Mouse (Mus musculus) layer of hippocampus, adult 2 months (tissue): ENCODE results near the gene Tln2. TPM values are rescaled to one million over a fixed set of nuclear protein-coding genes. Genes with fewer than 3 reads are reported as not detected.

Source experiments
- DNase-seq, 2 experiments: peaks; one replicate each; pipeline ENCODE4 v3.0.0; 2022; ENCODE audit warnings: low spot score in 2 of 2
- H3K27ac ChIP-seq: fragments of 200-600 bp; 2 replicates; pipeline ENCODE4 v1.8.1; 2022
- H3K4me3 ChIP-seq: fragments of 200-600 bp; 2 replicates; pipeline ENCODE4 v1.8.1; 2022; ENCODE audit warnings: mild to moderate bottlenecking
- CTCF ChIP-seq: fragments of 200-600 bp; conservative IDR thresholded peaks from 2 replicates; pipeline ENCODE4 v1.8.1; 2022; ENCODE audit warnings: antibody characterized with exemption, mild to moderate bottlenecking, moderate library complexity
- total RNA-seq, 2 experiments: library from RNA; stranded (reverse); gene quantifications; 2 replicates each; pipeline ENCODE4 v1.2.3; 2021

Tln2 gene
- total RNA-seq, 2 experiments from 2014 or later = 95.2 to 101 TPM

DNA sequence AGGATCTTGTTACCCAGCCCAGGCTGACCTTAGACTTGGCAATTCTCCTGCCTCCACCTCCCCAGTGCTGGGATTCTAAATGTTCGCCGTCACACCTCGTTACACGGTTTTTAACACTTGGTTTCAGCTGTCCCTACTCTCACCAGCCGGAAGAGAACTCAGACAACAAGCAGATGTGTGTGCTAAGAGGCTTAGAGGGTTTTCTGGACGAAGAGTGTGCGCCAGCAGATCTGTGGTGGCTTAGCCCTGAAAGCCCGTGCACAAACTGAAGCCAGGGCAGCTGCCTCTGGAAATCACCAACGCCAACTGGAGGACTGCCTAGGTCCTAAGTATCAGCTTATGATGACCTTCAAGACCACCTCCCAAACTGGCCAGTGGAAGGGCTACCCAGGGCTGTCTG lies 341.5 kb downstream of the Tln2 start:
- no peak overlapping the region for H3K4me3 ChIP-seq
- DNase-seq = no peak
- no peak overlapping the region for H3K27ac ChIP-seq
- TF ChIP-seq CTCF = no peak

GRCm38 (mm10) chr9:67214191-67214985 lies 345.1 kb downstream of the Tln2 start:
- Histone ChIP-seq H3K4me3 (no peak overlapping the region), H3K27ac (no peak overlapping the region)
- TF ChIP-seq CTCF = no peak
- no peak for DNase-seq

DNA sequence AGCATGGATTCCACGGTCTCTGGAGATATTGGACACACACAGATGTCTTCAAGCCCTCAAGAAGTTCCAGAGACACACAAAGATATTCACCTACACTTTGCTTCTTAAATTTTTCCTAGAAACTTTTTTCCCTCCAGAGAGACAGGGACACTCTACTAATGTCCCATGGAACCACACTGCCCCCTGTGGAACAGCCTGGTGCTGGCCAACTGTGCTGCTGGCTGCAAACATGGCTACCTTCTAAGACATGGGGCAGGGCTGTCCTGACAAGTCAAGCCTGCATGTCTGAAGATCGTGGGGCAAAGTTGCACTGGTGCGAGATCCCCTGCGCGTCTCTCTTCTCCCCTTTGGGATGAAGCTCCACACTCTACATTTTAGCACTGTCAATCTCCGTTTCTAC lies 346.2 kb downstream of the Tln2 start:
- no peak overlapping the region for H3K27ac ChIP-seq
- peak; percentile 63 to 76 for DNase-seq
- peak; percentile 92 for TF ChIP-seq CTCF
- H3K4me3 ChIP-seq = no peak overlapping the region

DNA sequence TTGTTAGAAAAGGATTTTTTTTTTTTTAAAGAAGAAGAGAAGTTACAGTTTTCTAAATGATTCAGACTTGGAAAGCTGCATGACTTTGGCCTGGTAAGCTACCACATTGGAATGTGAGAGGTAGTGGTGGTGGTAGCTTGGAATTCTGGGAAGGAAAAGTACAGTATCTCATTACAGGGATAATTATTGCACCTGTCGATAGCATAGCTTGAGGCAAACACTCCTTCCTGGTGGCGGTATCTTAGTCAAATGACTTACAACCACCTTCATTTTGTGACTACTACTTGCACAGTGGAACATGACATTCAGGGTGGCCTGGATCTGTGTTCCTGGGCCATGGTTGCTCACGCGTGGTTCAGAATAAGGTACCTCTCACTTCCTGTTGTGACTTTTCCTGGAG lies 348.3 kb downstream of the Tln2 start:
- no peak for DNase-seq
- no peak overlapping the region for H3K4me3 ChIP-seq
- H3K27ac ChIP-seq = no peak overlapping the region
- TF ChIP-seq CTCF = no peak

DNA sequence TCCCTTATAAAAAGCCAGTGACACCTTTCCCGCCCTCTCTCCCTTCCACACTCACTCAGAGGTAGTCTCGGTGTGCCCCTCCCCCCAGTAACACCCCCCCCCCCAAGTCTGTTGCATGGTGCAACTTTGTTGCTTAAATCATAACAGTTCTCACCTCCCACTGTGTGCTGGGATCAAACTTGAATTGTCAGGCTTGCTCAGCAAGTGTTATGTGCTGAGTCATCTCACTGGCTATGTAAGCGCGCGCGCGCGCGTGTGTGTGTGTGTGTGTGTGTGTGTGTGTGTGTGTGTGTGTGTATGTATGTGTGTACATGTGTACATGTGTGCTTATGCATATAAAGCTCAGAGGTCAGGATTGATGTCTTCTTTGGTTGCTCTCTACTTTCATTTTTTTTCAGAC lies 350.1 kb downstream of the Tln2 start:
- no peak for DNase-seq
- no peak overlapping the region for H3K27ac ChIP-seq
- TF ChIP-seq CTCF = no peak
- no peak overlapping the region for H3K4me3 ChIP-seq

DNA sequence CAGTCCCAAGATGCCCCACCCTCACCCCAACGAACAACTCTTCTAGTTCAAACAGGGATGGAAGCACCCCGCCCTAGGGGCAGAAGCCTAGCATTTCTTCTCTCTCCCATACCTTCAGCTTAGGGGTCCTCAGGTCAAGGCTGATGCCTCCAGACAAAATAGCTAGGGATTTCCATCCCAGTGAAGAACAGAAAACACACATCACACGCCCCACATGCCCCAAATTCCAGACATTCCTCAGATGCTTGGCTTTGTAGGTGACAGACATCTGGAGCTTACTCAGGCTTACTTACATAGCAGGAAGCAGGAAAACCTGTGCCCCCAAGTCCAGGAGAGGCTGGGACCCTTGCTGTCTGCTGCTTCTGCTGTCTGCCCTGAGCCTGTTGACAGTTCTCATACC lies 351.1 kb downstream of the Tln2 start:
- Histone ChIP-seq H3K4me3 (no peak overlapping the region), H3K27ac (no peak overlapping the region)
- DNase-seq = no peak
- TF ChIP-seq CTCF = no peak

- Histone ChIP-seq H3K4me3 (no peak overlapping the region), H3K27ac (no peak overlapping the region)
- TF ChIP-seq CTCF = no peak
- no peak for DNase-seq
Observed at GRCm38 (mm10) chr9:67205175-67205574, 354.3 kb downstream of the Tln2 start.

DNA sequence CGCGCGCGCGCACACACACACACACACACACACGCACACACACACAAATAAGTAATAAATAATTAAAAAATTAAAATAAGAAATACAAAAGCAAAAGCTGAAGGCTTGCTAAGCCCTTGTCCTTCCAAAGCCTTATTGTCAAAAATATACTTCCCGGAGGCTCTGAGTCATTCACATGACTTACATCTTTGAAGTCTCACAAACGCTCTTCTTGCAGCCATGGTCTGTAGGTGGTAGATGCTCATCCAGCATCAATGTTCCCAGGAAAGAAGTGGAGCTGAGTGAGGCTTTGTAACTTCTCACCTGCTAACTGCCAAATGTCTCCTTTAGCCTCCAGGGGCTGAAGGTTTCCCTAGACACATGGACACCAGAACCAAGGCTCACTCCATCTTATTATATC lies 362.9 kb downstream of the Tln2 start:
- no peak overlapping the region for H3K27ac ChIP-seq
- no peak overlapping the region for H3K4me3 ChIP-seq
- DNase-seq = no peak
- TF ChIP-seq CTCF = no peak

- no peak for TF ChIP-seq CTCF
- H3K4me3 ChIP-seq = no peak overlapping the region
- no peak overlapping the region for H3K27ac ChIP-seq
- no peak for DNase-seq
Observed at GRCm38 (mm10) chr9:67195306-67195705, 364.2 kb downstream of the Tln2 start.

GRCm38 (mm10) chr9:67191488-67192331 lies 367.8 kb downstream of the Tln2 start:
- no peak for DNase-seq
- Histone ChIP-seq H3K27ac (no peak overlapping the region), H3K4me3 (no peak overlapping the region)
- no peak for TF ChIP-seq CTCF

- DNase-seq = peak in 1 of 2 experiments; percentile 11
- Histone ChIP-seq H3K27ac (no peak overlapping the region), H3K4me3 (no peak overlapping the region)
- no peak for TF ChIP-seq CTCF
Observed at GRCm38 (mm10) chr9:67187686-67188085, 371.8 kb downstream of the Tln2 start.

DNA sequence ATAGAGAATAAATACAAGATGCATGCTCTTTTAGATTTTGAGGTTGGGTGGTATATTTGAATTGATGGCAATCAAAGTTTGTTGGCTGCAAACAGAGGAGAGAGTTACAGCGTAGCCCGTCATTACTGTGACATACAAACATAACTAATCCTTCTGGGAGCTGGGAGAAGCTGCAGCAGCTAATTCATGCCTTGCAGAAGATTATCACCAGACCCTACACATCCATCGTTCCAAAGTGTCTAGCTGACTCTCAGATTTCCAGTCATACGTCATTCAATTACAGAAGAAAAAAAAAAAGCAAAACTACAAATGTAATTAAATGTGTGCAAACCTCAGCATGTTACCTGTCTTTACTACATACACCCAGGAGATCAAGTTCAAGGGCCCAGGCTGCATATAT lies 372.3 kb downstream of the Tln2 start:
- no peak for TF ChIP-seq CTCF
- H3K27ac ChIP-seq = no peak overlapping the region
- H3K4me3 ChIP-seq = no peak overlapping the region
- DNase-seq = no peak

- DNase-seq = no peak
- TF ChIP-seq CTCF = peak; percentile 21; the same call in 1 of the 2 replicates
- Histone ChIP-seq H3K27ac (no peak overlapping the region), H3K4me3 (no peak overlapping the region)
Observed at GRCm38 (mm10) chr9:67184556-67184955, 374.9 kb downstream of the Tln2 start.
